Mouse (Mus musculus) large intestine, adult 2 months (tissue): ENCODE data around the gene Pde4c. TPM values are rescaled to one million over a fixed set of nuclear protein-coding genes. Genes with fewer than 3 reads are reported as not detected.

Experiments
- DNase-seq: peaks from one replicate; pipeline ENCODE4 v3.0.0-alpha.2; 2012; ENCODE audit warnings: low read depth, low spot score
- WGBS: fragments of 180-500 bp; shearing (Covaris S2); methylation state at CpG from one replicate; pipeline ENCODE4 v1.1.7; 2018; 5-methylcytosine and 5-hydroxymethylcytosine counted together
- polyA plus RNA-seq: library from polyadenylated mRNA; depleted of rRNA; stranded (reverse); fragments of >200 nt; gene quantifications from 2 replicates; pipeline ENCODE4 v1.2.3, GENCODE M21; 2012

Pde4c gene
- polyA plus RNA-seq, 1 experiment, result 7.9 TPM

GRCm38 (mm10) chr8:70746676-70747075 is 23.2 kb downstream of the Pde4c start:
- WGBS, result 42% methylated on average over 9 of the region's 9 CpGs
- DNase-seq, result no peak

GRCm38 (mm10) chr8:70747211-70747890 is 23.8 kb downstream of the Pde4c start:
- 85% methylated on average over 18 of the region's 18 CpGs for WGBS
- DNase-seq, result no peak

- 86% methylated on average over 23 of the region's 23 CpGs for WGBS
- no peak for DNase-seq
These were observed 25.0 kb downstream of the Pde4c start for GRCm38 (mm10) chr8:70748246-70749096.

- WGBS, result 82% methylated on average over 19 of the region's 19 CpGs
These were observed 25.7 kb downstream of the Pde4c start for GRCm38 (mm10) chr8:70749097-70749674.

GRCm38 (mm10) chr8:70750128-70750680 is 26.7 kb downstream of the Pde4c start:
- WGBS, result 79% methylated on average over 13 of the region's 13 CpGs
- no peak for DNase-seq

More at GRCm38 (mm10) chr8:70749097-70749674, 25.7 kb downstream of the Pde4c start:
- DNase-seq, result no peak

GRCm38 (mm10) chr8:70752000-70752764 is 28.7 kb downstream of the Pde4c start:
- no peak for DNase-seq
- 14% methylated on average over 11 of the region's 11 CpGs for WGBS

- no peak for DNase-seq
- WGBS, result 5% methylated on average over 21 of the region's 21 CpGs
These were observed 29.6 kb downstream of the Pde4c start for GRCm38 (mm10) chr8:70753151-70753550.

- WGBS, result 8% methylated on average over 37 of the region's 37 CpGs
These were observed 30.7 kb downstream of the Pde4c start, which contains the start of gene Rab3a for GRCm38 (mm10) chr8:70754043-70754870. Gene Rab3a, plus strand, starts transcription at chr8:70754679.

GRCm38 (mm10) chr8:70754871-70755660 is 31.5 kb downstream of the Pde4c start:
- no peak for DNase-seq
- 6% methylated on average over 50 of the region's 50 CpGs for WGBS

More at GRCm38 (mm10) chr8:70754043-70754870, 30.7 kb downstream of the Pde4c start, which contains the start of gene Rab3a:
- peak; percentile 97 for DNase-seq

- WGBS, result 79% methylated on average over 24 of the region's 24 CpGs
These were observed 32.3 kb downstream of the Pde4c start for GRCm38 (mm10) chr8:70755661-70756475.

GRCm38 (mm10) chr8:70756476-70757040 is 33.0 kb downstream of the Pde4c start:
- DNase-seq, result no peak
- WGBS, result 94% methylated on average over 6 of the region's 6 CpGs

More at GRCm38 (mm10) chr8:70755661-70756475, 32.3 kb downstream of the Pde4c start:
- DNase-seq, result no peak

- 78% methylated on average over 22 of the region's 22 CpGs for WGBS
- DNase-seq, result no peak
These were observed 34.2 kb downstream of the Pde4c start for GRCm38 (mm10) chr8:70757523-70758307.

GRCm38 (mm10) chr8:70758308-70758615 is 34.7 kb downstream of the Pde4c start:
- DNase-seq, result no peak
- 87% methylated on average over 7 of the region's 7 CpGs for WGBS

- DNase-seq, result no peak
- WGBS, result 46% methylated on average over 19 of the region's 19 CpGs
These were observed 35.4 kb downstream of the Pde4c start for GRCm38 (mm10) chr8:70758616-70759561.

GRCm38 (mm10) chr8:70760350-70760749 is 36.8 kb downstream of the Pde4c start:
- WGBS, result under 1% methylated on average over 22 of the region's 22 CpGs
- no peak for DNase-seq
